Mouse (Mus musculus) ES-Bruce4 (cell line): ENCODE data around the gene Pofut1.
"Not testable (repeated sequence)": the region's sequence is repeated elsewhere in the genome, so short reads cannot be mapped to it uniquely, and the experiment has no call there.

ENCODE experiments used
- EP300 ChIP-seq: IDR thresholded peaks from 2 replicates; pipeline ENCODE4 v1.6.1; 2011; ENCODE audit warnings: low read depth, low read length; ENCODE audit not compliant: insufficient read depth
- POLR2A ChIP-seq: IDR thresholded peaks from one replicate; pipeline ENCODE4 v1.8.1; 2011; ENCODE audit warnings: low read length; ENCODE audit not compliant: insufficient read depth

DNA sequence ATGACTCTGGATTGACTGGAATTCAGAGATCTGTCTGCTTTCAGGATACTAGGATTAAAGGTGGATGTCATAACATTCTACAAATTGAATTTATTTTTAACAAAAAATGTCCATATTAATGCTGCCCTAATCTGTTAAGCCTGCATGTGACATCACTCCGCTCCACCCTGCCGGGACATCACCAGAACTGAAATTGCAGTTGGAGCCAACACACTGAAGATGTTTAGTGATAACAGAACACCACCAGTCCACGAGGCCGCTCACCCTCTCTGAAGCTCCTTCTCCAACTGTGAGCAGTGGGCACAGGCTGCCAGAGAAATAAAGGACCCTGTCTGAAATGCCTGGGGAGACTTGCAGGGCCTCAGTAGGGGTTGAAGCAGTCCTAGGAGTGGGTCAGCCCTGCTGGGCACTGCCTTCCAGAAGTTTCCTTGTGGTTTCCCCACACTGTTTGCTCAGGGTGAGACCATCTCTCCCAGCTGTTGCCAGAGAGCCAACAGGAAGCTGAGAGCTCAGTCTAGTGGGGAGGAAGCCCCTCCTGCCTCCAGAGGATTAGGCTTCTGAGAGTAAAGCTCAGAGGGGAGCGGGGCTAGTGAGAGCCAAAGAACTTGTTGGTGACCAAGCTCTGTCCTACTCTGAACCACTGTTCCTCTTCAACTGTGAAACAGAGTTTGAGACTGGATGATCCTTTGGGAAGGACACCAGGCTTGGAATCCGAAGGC, 33.0 kb downstream of the Pofut1 start:
- TF ChIP-seq EP300, POLR2A: not testable (repeated sequence)
